Mouse (Mus musculus): ENCODE measurements around the gene Fasn. TPM values are rescaled to one million over a fixed set of nuclear protein-coding genes. Genes with fewer than 3 reads are reported as not detected.
"Not testable (repeated sequence)": the region's sequence is repeated elsewhere in the genome, so short reads cannot be mapped to it uniquely, and the experiment has no call there.

Fasn gene
- polyA plus RNA-seq, 1 experiment = 274 TPM

DNA sequence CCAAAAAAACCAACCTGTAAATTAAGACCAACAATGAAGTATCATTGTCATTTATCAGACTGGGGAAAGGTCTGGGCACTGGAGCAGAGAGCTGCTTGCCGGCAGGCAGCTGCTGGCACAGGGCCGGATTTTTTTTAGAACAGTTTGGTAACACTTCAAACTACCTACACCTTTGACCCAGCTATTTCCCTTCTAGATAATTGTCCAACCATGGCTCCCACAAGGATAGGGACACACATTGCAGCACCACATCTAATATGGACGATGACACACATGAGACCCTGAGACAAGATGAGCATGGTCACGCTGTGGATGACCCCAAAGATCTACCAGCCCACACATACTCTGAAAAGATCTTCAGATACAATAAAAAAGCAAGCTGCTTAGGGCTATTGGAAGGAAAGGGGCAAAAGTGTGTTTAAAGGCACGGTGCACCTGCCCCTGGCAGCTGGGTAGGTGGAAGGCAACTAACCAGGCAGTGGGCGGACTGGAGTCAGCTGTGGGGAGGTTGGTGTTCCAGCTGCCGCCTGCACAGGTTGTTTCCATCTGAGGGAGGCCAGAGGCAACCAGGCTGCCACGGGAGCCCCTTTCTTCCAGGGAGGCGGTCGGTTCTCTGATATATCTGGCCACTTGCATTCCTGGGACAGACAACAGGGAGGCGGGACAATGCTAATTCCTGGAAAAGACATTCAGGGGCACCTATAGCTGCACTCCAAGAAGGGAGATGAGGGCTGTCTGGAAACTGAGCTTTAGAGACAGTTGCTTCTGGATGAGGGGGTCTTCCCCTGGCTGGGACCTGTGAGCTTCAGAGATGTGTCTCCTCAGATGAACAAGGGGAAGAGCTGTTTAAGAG is 28.0 kb upstream of the Fasn start:
- no peak for TF ChIP-seq CTCF (IDR thresholded peaks at IDR 0.05; ENCODE audit: borderline replicate concordance, insufficient read depth, low read depth, low read length)
- TF ChIP-seq POLR2A (IDR thresholded peaks at IDR 0.05; ENCODE audit: borderline replicate concordance, insufficient read depth, low read length) = no peak
- no peak for DNase-seq
- WGBS = 68% methylated on average over 11 of the region's 11 CpGs
- H3K27ac ChIP-seq (ENCODE audit: insufficient read depth, low read length) = no peak overlapping the region
- H3K4me1 ChIP-seq (ENCODE audit: control insufficient read depth, insufficient read depth, low read length) = no peaks in the 10 kb centered on the region
- no peaks in the 10 kb centered on the region for H3K27me3 ChIP-seq (ENCODE audit: control insufficient read depth, insufficient read depth, low read length)
- no peak overlapping the region for H3K4me3 ChIP-seq (replicated peaks; ENCODE audit: insufficient read depth, low read depth, low read length)

DNA sequence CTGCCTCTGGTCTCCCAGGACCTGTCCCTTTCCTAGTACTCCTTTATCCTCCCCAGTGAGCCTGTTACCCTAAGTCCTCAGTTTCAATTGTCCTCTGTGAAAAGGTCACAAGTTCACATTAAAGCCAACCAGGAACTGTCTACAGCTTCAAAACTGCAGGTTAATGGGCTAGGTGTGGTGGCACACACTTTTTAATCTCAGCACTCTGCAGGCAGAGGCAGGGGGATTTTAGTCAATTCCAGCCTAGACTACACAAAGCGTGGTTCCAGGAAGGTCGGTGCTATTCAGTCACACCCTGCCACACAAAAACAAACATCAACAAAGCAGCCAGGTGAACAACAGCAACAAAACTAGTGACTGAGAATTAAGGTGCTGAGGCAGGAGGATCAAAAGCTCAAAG is 27.2 kb upstream of the Fasn start:
- Histone ChIP-seq H3K27ac (ENCODE audit: insufficient read depth, low read length) (no peak overlapping the region), H3K4me3 (replicated peaks; ENCODE audit: insufficient read depth, low read depth, low read length) (no peak overlapping the region), H3K4me1 (ENCODE audit: control insufficient read depth, insufficient read depth, low read length) (no peaks in the 10 kb centered on the region), H3K27me3 (ENCODE audit: control insufficient read depth, insufficient read depth, low read length) (no peaks in the 10 kb centered on the region)
- 78% methylated on average over 2 of the region's 2 CpGs for WGBS
- TF ChIP-seq POLR2A (IDR thresholded peaks at IDR 0.05; ENCODE audit: borderline replicate concordance, insufficient read depth, low read length) (no peak), CTCF (IDR thresholded peaks at IDR 0.05; ENCODE audit: borderline replicate concordance, insufficient read depth, low read depth, low read length) (no peak)
- DNase-seq = no peak

DNA sequence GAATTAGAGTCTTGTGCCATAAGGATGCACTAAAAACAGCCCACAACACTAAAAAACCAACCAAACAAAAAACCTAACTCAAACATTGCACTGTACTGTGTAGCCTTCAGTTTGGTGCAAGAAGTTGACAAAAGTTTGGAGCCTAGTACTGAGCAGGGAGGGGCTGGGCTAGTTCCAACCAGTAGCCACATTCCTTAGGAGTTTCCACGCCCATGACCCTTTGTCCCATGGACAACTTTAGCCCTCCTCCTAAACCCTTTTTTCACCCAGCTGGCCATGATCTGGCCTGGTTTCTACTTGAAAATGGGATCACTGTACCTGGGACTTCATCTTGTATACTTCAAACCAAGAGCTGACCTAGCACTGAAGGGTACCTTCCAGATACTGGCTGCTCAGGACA is 26.8 kb upstream of the Fasn start:
- no peaks in the 10 kb centered on the region for H3K4me1 ChIP-seq (ENCODE audit: control insufficient read depth, insufficient read depth, low read length)
- TF ChIP-seq POLR2A (IDR thresholded peaks at IDR 0.05; ENCODE audit: borderline replicate concordance, insufficient read depth, low read length) = no peak
- TF ChIP-seq CTCF (IDR thresholded peaks at IDR 0.05; ENCODE audit: borderline replicate concordance, insufficient read depth, low read depth, low read length) = no peak
- H3K4me3 ChIP-seq (replicated peaks; ENCODE audit: insufficient read depth, low read depth, low read length) = no peak overlapping the region
- WGBS = 85% methylated on average over 1 of the region's 1 CpGs
- no peaks in the 10 kb centered on the region for H3K27me3 ChIP-seq (ENCODE audit: control insufficient read depth, insufficient read depth, low read length)
- no peak for DNase-seq
- H3K27ac ChIP-seq (ENCODE audit: insufficient read depth, low read length) = no peak overlapping the region

DNA sequence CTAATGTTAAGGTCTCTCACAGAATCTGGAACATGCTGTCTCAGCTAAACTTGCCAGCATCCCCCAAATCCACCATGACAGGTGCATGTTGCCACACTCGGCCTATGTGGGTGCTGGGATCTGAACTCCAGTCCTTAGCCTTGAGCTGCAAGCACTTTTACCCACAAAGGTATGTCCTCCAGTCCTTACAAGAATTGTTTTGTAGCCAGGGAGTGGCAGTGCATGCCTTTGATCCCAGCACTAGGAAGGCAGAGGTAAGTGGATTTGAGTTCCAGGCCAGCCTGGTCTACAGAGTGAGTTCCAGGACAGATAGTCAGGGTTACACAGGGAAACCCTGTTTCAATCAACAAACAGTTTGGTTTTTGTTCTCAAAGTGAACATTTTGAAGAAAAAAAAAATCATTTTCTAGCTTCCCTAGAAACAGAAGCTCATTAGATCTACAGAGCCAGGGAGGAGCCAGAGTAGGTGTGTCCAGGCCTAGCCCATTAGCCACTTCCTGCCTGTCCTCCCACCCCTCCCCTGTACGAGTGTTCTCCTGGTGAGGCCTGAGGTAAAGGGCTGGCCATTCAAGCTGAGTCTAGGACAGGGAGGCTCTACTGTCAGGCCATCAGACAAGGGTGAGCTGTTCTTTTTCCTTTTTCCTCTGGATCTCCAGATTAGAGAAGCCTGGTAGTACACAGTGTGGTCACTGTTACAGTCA is 26.1 kb upstream of the Fasn start:
- Histone ChIP-seq H3K27me3 (ENCODE audit: control insufficient read depth, insufficient read depth, low read length) (no peaks in the 10 kb centered on the region), H3K4me3 (replicated peaks; ENCODE audit: insufficient read depth, low read depth, low read length) (no peak overlapping the region)
- 90% methylated on average over 2 of the region's 2 CpGs for WGBS

GRCm38 (mm10) chr11:120846725-120847475 is 22.6 kb upstream of the Fasn start:
- WGBS = 68% methylated on average over 9 of the region's 9 CpGs
- DNase-seq = no peak
- H3K27ac ChIP-seq (ENCODE audit: insufficient read depth, low read length) = no peak overlapping the region

More for the DNA sequence above, 26.1 kb upstream of the Fasn start:
- H3K27ac ChIP-seq (ENCODE audit: insufficient read depth, low read length) = no peak overlapping the region
- no peaks in the 10 kb centered on the region for H3K4me1 ChIP-seq (ENCODE audit: control insufficient read depth, insufficient read depth, low read length)
- TF ChIP-seq POLR2A (IDR thresholded peaks at IDR 0.05; ENCODE audit: borderline replicate concordance, insufficient read depth, low read length) = no peak
- no peak for TF ChIP-seq CTCF (IDR thresholded peaks at IDR 0.05; ENCODE audit: borderline replicate concordance, insufficient read depth, low read depth, low read length)
- DNase-seq = no peak

GRCm38 (mm10) chr11:120844329-120844728 is 20.0 kb upstream of the Fasn start:
- no peak overlapping the region for H3K27ac ChIP-seq (ENCODE audit: insufficient read depth, low read length)
- TF ChIP-seq CTCF (IDR thresholded peaks at IDR 0.05; ENCODE audit: borderline replicate concordance, insufficient read depth, low read depth, low read length) (no peak), POLR2A (IDR thresholded peaks at IDR 0.05; ENCODE audit: borderline replicate concordance, insufficient read depth, low read length) (no peak)
- no peaks in the 10 kb centered on the region for H3K4me1 ChIP-seq (ENCODE audit: control insufficient read depth, insufficient read depth, low read length)
- no peak for DNase-seq
- no peak overlapping the region for H3K4me3 ChIP-seq (replicated peaks; ENCODE audit: insufficient read depth, low read depth, low read length)
- WGBS = 90% methylated on average over 4 of the region's 4 CpGs
- H3K27me3 ChIP-seq (ENCODE audit: control insufficient read depth, insufficient read depth, low read length) = no peaks in the 10 kb centered on the region

More at GRCm38 (mm10) chr11:120846725-120847475, 22.6 kb upstream of the Fasn start:
- Histone ChIP-seq H3K4me1 (ENCODE audit: control insufficient read depth, insufficient read depth, low read length) (no peaks in the 10 kb centered on the region), H3K4me3 (replicated peaks; ENCODE audit: insufficient read depth, low read depth, low read length) (no peak overlapping the region), H3K27me3 (ENCODE audit: control insufficient read depth, insufficient read depth, low read length) (no peaks in the 10 kb centered on the region)
- no peak for TF ChIP-seq POLR2A (IDR thresholded peaks at IDR 0.05; ENCODE audit: borderline replicate concordance, insufficient read depth, low read length)
- TF ChIP-seq CTCF (IDR thresholded peaks at IDR 0.05; ENCODE audit: borderline replicate concordance, insufficient read depth, low read depth, low read length) = no peak

- H3K4me3 ChIP-seq (replicated peaks; ENCODE audit: insufficient read depth, low read depth, low read length) = no peak overlapping the region
- no peaks in the 10 kb centered on the region for H3K4me1 ChIP-seq (ENCODE audit: control insufficient read depth, insufficient read depth, low read length)
- TF ChIP-seq POLR2A (IDR thresholded peaks at IDR 0.05; ENCODE audit: borderline replicate concordance, insufficient read depth, low read length) (no peak), CTCF (IDR thresholded peaks at IDR 0.05; ENCODE audit: borderline replicate concordance, insufficient read depth, low read depth, low read length) (no peak)
- no peaks in the 10 kb centered on the region for H3K27me3 ChIP-seq (ENCODE audit: control insufficient read depth, insufficient read depth, low read length)
- DNase-seq = no peak
- no peak overlapping the region for H3K27ac ChIP-seq (ENCODE audit: insufficient read depth, low read length)
- 41% methylated on average over 8 of the region's 8 CpGs for WGBS
These were observed 9.4 kb upstream of the Fasn start for GRCm38 (mm10) chr11:120833555-120834280.

- not testable (repeated sequence) for DNase-seq; H3K27ac ChIP-seq (ENCODE audit: insufficient read depth, low read length); H3K27me3 ChIP-seq (ENCODE audit: control insufficient read depth, insufficient read depth, low read length); H3K4me3 ChIP-seq (replicated peaks; ENCODE audit: insufficient read depth, low read depth, low read length); H3K4me1 ChIP-seq (ENCODE audit: control insufficient read depth, insufficient read depth, low read length)
- WGBS = 97% methylated on average over 5 of the region's 5 CpGs
These were observed 8.6 kb upstream of the Fasn start for GRCm38 (mm10) chr11:120832962-120833361.

All from cerebellum, adult 2 months (tissue).